Mouse (Mus musculus): ENCODE data around the gene Zfp106.
A peak's percentile ranks its signal among the peaks of the same experiment; 100 is the strongest.
"Not testable (repeated sequence)": the region's sequence is repeated elsewhere in the genome, so short reads cannot be mapped to it uniquely, and the experiment has no call there.

Gene Zfp106

GRCm38 (mm10) chr2:120563235-120563990 is at the start of gene Zfp106:
TSS of gene Zfp106 (minus strand) at chr2:120563843.
- peak; percentile 74 for DNase-seq (ENCODE audit: low read depth, low spot score)

- DNase-seq (ENCODE audit: low read depth, low spot score): peak; percentile 85
Observed at GRCm38 (mm10) chr2:120608830-120609723, 45.4 kb upstream of the Zfp106 start, which contains the start of the genes Haus2 and Lrrc57. TSS of gene Haus2 (plus strand) at chr2:120609383. TSS of gene Lrrc57 (minus strand) at chr2:120609520.

GRCm38 (mm10) chr2:120606021-120606690 is 42.5 kb upstream of the Zfp106 start:
- DNase-seq (ENCODE audit: low read depth, low spot score): no peak

- no peak for DNase-seq (ENCODE audit: low read depth, low spot score)
Observed at GRCm38 (mm10) chr2:120599506-120599905, 35.9 kb upstream of the Zfp106 start.

- no peak for DNase-seq (ENCODE audit: low read depth, low spot score)
Observed at GRCm38 (mm10) chr2:120597734-120598133, 34.1 kb upstream of the Zfp106 start.

GRCm38 (mm10) chr2:120592227-120592626 is 28.6 kb upstream of the Zfp106 start:
- no peak for DNase-seq (ENCODE audit: low read depth, low spot score)

GRCm38 (mm10) chr2:120589759-120590158 is 26.1 kb upstream of the Zfp106 start:
- DNase-seq (ENCODE audit: low read depth, low spot score): no peak

- no peak for DNase-seq (ENCODE audit: low read depth, low spot score)
Observed at GRCm38 (mm10) chr2:120578286-120578685, 14.6 kb upstream of the Zfp106 start.

GRCm38 (mm10) chr2:120577799-120578198 is 14.2 kb upstream of the Zfp106 start:
- no peak for DNase-seq (ENCODE audit: low read depth, low spot score)

GRCm38 (mm10) chr2:120575978-120576377 is 12.3 kb upstream of the Zfp106 start:
- DNase-seq (ENCODE audit: low read depth, low spot score): no peak

- no peak for DNase-seq (ENCODE audit: low read depth, low spot score)
Observed at GRCm38 (mm10) chr2:120575121-120575520, 11.5 kb upstream of the Zfp106 start.

- not testable (repeated sequence) for DNase-seq (ENCODE audit: low read depth, low spot score)
Observed at GRCm38 (mm10) chr2:120572161-120572560, 8.5 kb upstream of the Zfp106 start.

- DNase-seq (ENCODE audit: low read depth, low spot score): no peak
Observed at GRCm38 (mm10) chr2:120571081-120571480, 7.4 kb upstream of the Zfp106 start.

GRCm38 (mm10) chr2:120567798-120568320 is 4.2 kb upstream of the Zfp106 start:
- DNase-seq (ENCODE audit: low read depth, low spot score): no peak

GRCm38 (mm10) chr2:120566886-120567797 is 3.5 kb upstream of the Zfp106 start, which contains the start of gene Snap23:
TSS of gene Snap23 (plus strand) at chr2:120567671.
- DNase-seq (ENCODE audit: low read depth, low spot score): peak; percentile 95

GRCm38 (mm10) chr2:120565363-120565762 is 1.7 kb upstream of the Zfp106 start:
- no peak for DNase-seq (ENCODE audit: low read depth, low spot score)

GRCm38 (mm10) chr2:120564548-120565188 is 1.0 kb upstream of the Zfp106 start:
- not testable (repeated sequence) for DNase-seq (ENCODE audit: low read depth, low spot score)

GRCm38 (mm10) chr2:120562859-120563234 is 796 bp downstream of the Zfp106 start:
- no peak for DNase-seq (ENCODE audit: low read depth, low spot score)

- DNase-seq (ENCODE audit: low read depth, low spot score): no peak
Observed at GRCm38 (mm10) chr2:120561524-120561923, 2.1 kb downstream of the Zfp106 start.

- no peak for DNase-seq (ENCODE audit: low read depth, low spot score)
Observed at GRCm38 (mm10) chr2:120558813-120559212, 4.8 kb downstream of the Zfp106 start.
